Mouse (Mus musculus): ENCODE data around the gene Ccdc107. TPM values are rescaled to one million over a fixed set of nuclear protein-coding genes. Genes with fewer than 3 reads are reported as not detected.

Gene Ccdc107
- total and polyA plus RNA-seq, 3 experiments, result 29.8 to 67.9 (median 33.8) TPM

- DNase-seq, result no peak
- Histone ChIP-seq H3K27me3 (ENCODE audit: control insufficient read depth, insufficient read depth, low read length) (no peaks in the 10 kb centered on the region), H3K36me3 (ENCODE audit: control insufficient read depth, insufficient read depth, low read length) (no peaks in the 10 kb centered on the region), H3K79me2 (replicated peaks; ENCODE audit: control insufficient read depth, insufficient read depth, low read length) (no peaks in the 10 kb centered on the region), H3K27ac (no peak overlapping the region), H3K9ac (ENCODE audit: low read depth, low read length) (no peak overlapping the region), H3K4me1 (ENCODE audit: control insufficient read depth, insufficient read depth, low read length) (no peaks in the 10 kb centered on the region), H3K4me3 (no peak overlapping the region)
- TF ChIP-seq EP300 (IDR thresholded peaks at IDR 0.05; ENCODE audit: insufficient read depth, low read depth, low read length) (no peak), CTCF (IDR thresholded peaks at IDR 0.05) (no peak), POLR2A (IDR thresholded peaks at IDR 0.05; ENCODE audit: insufficient read depth, low read depth, low read length) (no peak)
- 91% methylated on average over 10 of the region's 10 CpGs for whole genome bisulfite sequencing
- intact Hi-C loops (cut with DNase I), result no loop called here
Observed at GRCm38 (mm10) chr4:43470301-43470700, 22.4 kb upstream of the Ccdc107 start.

DNA sequence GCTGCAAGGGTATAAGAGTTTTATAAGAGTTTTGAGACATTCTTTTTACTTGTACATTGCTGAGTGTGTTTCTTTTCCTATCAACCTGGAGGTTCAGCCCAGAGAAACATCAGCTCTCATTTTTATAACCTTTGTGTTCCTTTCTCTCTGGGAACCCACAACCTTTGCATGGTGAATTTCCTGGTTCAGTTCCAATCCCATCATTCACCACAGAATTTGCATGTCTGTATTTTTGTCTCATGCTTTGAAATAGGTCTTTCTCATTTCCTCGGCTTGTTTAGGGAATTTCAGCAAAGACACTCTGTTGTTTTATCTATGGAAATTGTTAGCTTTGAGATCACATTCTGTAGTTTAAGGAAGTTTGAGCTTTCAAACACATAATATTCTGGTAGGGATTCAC lies 19.1 kb upstream of the Ccdc107 start:
- Histone ChIP-seq H3K27ac (no peak overlapping the region), H3K27me3 (ENCODE audit: control insufficient read depth, insufficient read depth, low read length) (no peaks in the 10 kb centered on the region), H3K36me3 (ENCODE audit: control insufficient read depth, insufficient read depth, low read length) (no peaks in the 10 kb centered on the region), H3K4me1 (ENCODE audit: control insufficient read depth, insufficient read depth, low read length) (no peaks in the 10 kb centered on the region), H3K79me2 (replicated peaks; ENCODE audit: control insufficient read depth, insufficient read depth, low read length) (no peaks in the 10 kb centered on the region), H3K9ac (ENCODE audit: low read depth, low read length) (no peak overlapping the region), H3K4me3 (no peak overlapping the region)
- intact Hi-C loops (cut with DNase I), result no loop called here
- no peak for DNase-seq
- 67% methylated on average over 1 of the region's 1 CpGs for WGBS
- no peak for TF ChIP-seq POLR2A (IDR thresholded peaks at IDR 0.05; ENCODE audit: insufficient read depth, low read depth, low read length)
- no peak for TF ChIP-seq CTCF (IDR thresholded peaks at IDR 0.05)
- no peak for TF ChIP-seq EP300 (IDR thresholded peaks at IDR 0.05; ENCODE audit: insufficient read depth, low read depth, low read length)

- TF ChIP-seq POLR2A (IDR thresholded peaks at IDR 0.05; ENCODE audit: insufficient read depth, low read depth, low read length) (no peak), CTCF (IDR thresholded peaks at IDR 0.05) (peak; percentile 38)
- WGBS, result 80% methylated on average over 6 of the region's 6 CpGs
- Histone ChIP-seq H3K4me3 (no peak overlapping the region), H3K9ac (ENCODE audit: low read depth, low read length) (no peak overlapping the region), H3K27me3 (ENCODE audit: control insufficient read depth, insufficient read depth, low read length) (no peaks in the 10 kb centered on the region), H3K27ac (no peak overlapping the region), H3K4me1 (ENCODE audit: control insufficient read depth, insufficient read depth, low read length) (no peaks in the 10 kb centered on the region; the same call in 1 of the 2 replicates), H3K79me2 (replicated peaks; ENCODE audit: control insufficient read depth, insufficient read depth, low read length) (no peaks in the 10 kb centered on the region), H3K36me3 (ENCODE audit: control insufficient read depth, insufficient read depth, low read length) (no peaks in the 10 kb centered on the region)
- intact Hi-C loops (cut with DNase I), result no loop called here
- no peak for DNase-seq
Observed at GRCm38 (mm10) chr4:43476604-43477003, 16.1 kb upstream of the Ccdc107 start.

GRCm38 (mm10) chr4:43477857-43478533 lies 14.7 kb upstream of the Ccdc107 start:
- no peaks in the 10 kb centered on the region for H3K27me3 ChIP-seq (ENCODE audit: control insufficient read depth, insufficient read depth, low read length)
- intact Hi-C loops (cut with DNase I), result loop anchor here (2.0 kb wide), 1 partner anchor 35 kb away; no protein-coding TSS in a partner anchor
- peak overlapping the region; percentile 47 for H3K4me3 ChIP-seq
- H3K79me2 ChIP-seq (replicated peaks; ENCODE audit: control insufficient read depth, insufficient read depth, low read length), result no peaks in the 10 kb centered on the region
- no peaks in the 10 kb centered on the region; the same call in 1 of the 2 replicates for H3K4me1 ChIP-seq (ENCODE audit: control insufficient read depth, insufficient read depth, low read length)
- peak overlapping the region; percentile 88 for H3K27ac ChIP-seq
- WGBS, result 17% methylated on average over 11 of the region's 11 CpGs
- peak overlapping the region; percentile 56 for H3K9ac ChIP-seq (ENCODE audit: low read depth, low read length)
- H3K36me3 ChIP-seq (ENCODE audit: control insufficient read depth, insufficient read depth, low read length), result no peaks in the 10 kb centered on the region
- TF ChIP-seq CTCF (IDR thresholded peaks at IDR 0.05) (peak; percentile 80), EP300 (IDR thresholded peaks at IDR 0.05; ENCODE audit: insufficient read depth, low read depth, low read length) (peak; percentile 50; the same call in 1 of the 2 replicates), POLR2A (IDR thresholded peaks at IDR 0.05; ENCODE audit: insufficient read depth, low read depth, low read length) (peak; percentile 75)
- DNase-seq, result peak; percentile 89 to 90

DNA sequence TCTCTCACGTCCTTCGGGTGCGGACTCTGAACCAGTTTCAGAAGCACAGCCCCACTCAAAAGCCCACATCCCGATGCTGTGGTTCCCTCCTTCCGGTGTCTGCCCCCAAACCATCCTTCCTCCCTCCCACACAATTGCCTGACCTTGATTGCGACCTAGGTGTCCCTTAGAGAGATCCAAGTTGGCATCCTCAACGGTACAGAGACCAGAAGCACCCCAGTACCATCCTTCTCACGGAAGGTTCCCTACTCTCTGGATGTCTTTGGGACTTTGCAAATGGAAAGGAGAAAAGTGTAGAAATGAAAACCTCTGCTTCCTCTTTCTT lies 14.2 kb upstream of the Ccdc107 start:
- H3K9ac ChIP-seq (ENCODE audit: low read depth, low read length), result peak overlapping the region; percentile 56
- WGBS, result 32% methylated on average over 8 of the region's 8 CpGs
- H3K79me2 ChIP-seq (replicated peaks; ENCODE audit: control insufficient read depth, insufficient read depth, low read length), result no peaks in the 10 kb centered on the region
- no peak for DNase-seq
- no peak for TF ChIP-seq POLR2A (IDR thresholded peaks at IDR 0.05; ENCODE audit: insufficient read depth, low read depth, low read length)
- intact Hi-C loops (cut with DNase I), result loop anchor here (2.0 kb wide), 1 partner anchor 36 kb away; no protein-coding TSS in a partner anchor
- H3K4me3 ChIP-seq, result peak overlapping the region; percentile 47
- no peaks in the 10 kb centered on the region for H3K27me3 ChIP-seq (ENCODE audit: control insufficient read depth, insufficient read depth, low read length)
- H3K36me3 ChIP-seq (ENCODE audit: control insufficient read depth, insufficient read depth, low read length), result no peaks in the 10 kb centered on the region
- H3K4me1 ChIP-seq (ENCODE audit: control insufficient read depth, insufficient read depth, low read length), result no peaks in the 10 kb centered on the region; the same call in 1 of the 2 replicates
- peak overlapping the region; percentile 88 for H3K27ac ChIP-seq
